Mouse (Mus musculus) neural tube, embryonic 13.5 days (tissue): ENCODE measurements around the gene 4933425L06Rik. TPM values are rescaled to one million over a fixed set of nuclear protein-coding genes. Genes with fewer than 3 reads are reported as not detected.

ENCODE experiments used
- ATAC-seq: fragments of 200-750 bp; cut with Nextera tagmentation; 2 replicates; pipeline ENCODE4 v1.8.0; 2017; ENCODE audit warnings: low read depth, mild to moderate bottlenecking, moderate TSS enrichment, moderate library complexity
- H3K27ac ChIP-seq: fragments of 300-500 bp; sonication (generic); replicated peaks from 2 replicates; pipeline ENCODE4 v1.5.1; 2015; ENCODE audit warnings: moderate library complexity, mild to moderate bottlenecking, inconsistent platforms
- H3K27me3 ChIP-seq: fragments of 300-500 bp; sonication (generic); 2 replicates; pipeline ENCODE4 v1.6.1; 2015; ENCODE audit warnings: mild to moderate bottlenecking, inconsistent platforms
- H3K36me3 ChIP-seq: fragments of 300-500 bp; sonication (generic); 2 replicates; pipeline ENCODE4 v1.6.1; 2015; ENCODE audit warnings: mild to moderate bottlenecking, inconsistent platforms
- H3K4me1 ChIP-seq: fragments of 300-500 bp; sonication (generic); replicated peaks from 2 replicates; pipeline ENCODE4 v1.6.1; 2015; ENCODE audit warnings: inconsistent platforms
- H3K4me2 ChIP-seq: fragments of 300-500 bp; sonication (generic); 2 replicates; pipeline ENCODE4 v1.6.1; 2015; ENCODE audit warnings: inconsistent platforms, mild to moderate bottlenecking, moderate library complexity
- H3K4me3 ChIP-seq: fragments of 300-500 bp; sonication (generic); 2 replicates; pipeline ENCODE4 v1.5.1; 2015; ENCODE audit warnings: mild to moderate bottlenecking, inconsistent platforms
- H3K9ac ChIP-seq: fragments of 300-500 bp; sonication (generic); 2 replicates; pipeline ENCODE4 v1.6.1; 2015; ENCODE audit warnings: moderate library complexity, mild to moderate bottlenecking, inconsistent platforms
- H3K9me3 ChIP-seq: fragments of 300-500 bp; sonication (generic); 2 replicates; pipeline ENCODE4 v1.6.1; 2016; ENCODE audit warnings: inconsistent platforms
- WGBS: fragments of 180-500 bp; shearing (Covaris S2); methylation state at CpG from one replicate; pipeline ENCODE4 v1.1.7; 2015; 5-methylcytosine and 5-hydroxymethylcytosine counted together
- polyA plus RNA-seq: library from polyadenylated mRNA; unstranded; fragments of >200 nt; fragmentation: Nextera tagmentation; extraction: Ambion mirVana; gene quantifications from 2 replicates; pipeline ENCODE4 v1.2.1, GENCODE M21; 2015

4933425L06Rik gene
- polyA plus RNA-seq, 1 experiment from 2014 or later, result not detected

- H3K9me3 ChIP-seq, result no peaks in the 10 kb centered on the region
- H3K4me1 ChIP-seq, result no peaks in the 10 kb centered on the region
- WGBS, result 70% methylated on average over 7 of the region's 7 CpGs
- H3K4me3 ChIP-seq, result no peak overlapping the region
- no peaks in the 10 kb centered on the region for H3K36me3 ChIP-seq
- no peak overlapping the region for H3K4me2 ChIP-seq
- no peak overlapping the region for H3K9ac ChIP-seq
- H3K27me3 ChIP-seq, result no peaks in the 10 kb centered on the region
- no peak overlapping the region for H3K27ac ChIP-seq
- ATAC-seq, result no peak
Measured at GRCm38 (mm10) chr13:105066890-105067845, 14.8 kb upstream of the 4933425L06Rik start.

DNA sequence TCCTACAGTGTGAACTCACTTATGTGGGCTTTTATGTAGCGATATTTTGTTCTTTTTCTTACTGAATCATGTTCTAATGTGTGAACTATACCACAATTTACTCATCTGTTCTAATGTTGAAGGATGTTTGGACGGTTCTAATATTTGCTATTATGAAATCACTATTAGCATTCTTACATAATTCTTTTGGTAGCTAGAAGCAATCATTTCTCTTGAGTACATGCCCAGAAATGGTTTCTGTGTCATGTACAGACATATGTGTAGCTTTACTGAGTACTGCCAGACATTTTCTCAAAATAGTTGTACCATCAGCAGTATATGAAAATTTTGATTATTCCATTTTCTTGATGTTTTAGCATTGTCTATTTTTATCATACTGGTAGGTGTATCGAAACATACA is 7.4 kb downstream of the 4933425L06Rik start:
- ATAC-seq, result no peak
- H3K4me2 ChIP-seq, result no peak overlapping the region
- no peak overlapping the region for H3K27ac ChIP-seq
- no peaks in the 10 kb centered on the region for H3K36me3 ChIP-seq
- H3K9ac ChIP-seq, result no peak overlapping the region
- no peaks in the 10 kb centered on the region for H3K4me1 ChIP-seq
- 94% methylated on average over 3 of the region's 3 CpGs for WGBS
- no peaks in the 10 kb centered on the region for H3K9me3 ChIP-seq
- H3K27me3 ChIP-seq, result no peaks in the 10 kb centered on the region
- H3K4me3 ChIP-seq, result no peak overlapping the region

DNA sequence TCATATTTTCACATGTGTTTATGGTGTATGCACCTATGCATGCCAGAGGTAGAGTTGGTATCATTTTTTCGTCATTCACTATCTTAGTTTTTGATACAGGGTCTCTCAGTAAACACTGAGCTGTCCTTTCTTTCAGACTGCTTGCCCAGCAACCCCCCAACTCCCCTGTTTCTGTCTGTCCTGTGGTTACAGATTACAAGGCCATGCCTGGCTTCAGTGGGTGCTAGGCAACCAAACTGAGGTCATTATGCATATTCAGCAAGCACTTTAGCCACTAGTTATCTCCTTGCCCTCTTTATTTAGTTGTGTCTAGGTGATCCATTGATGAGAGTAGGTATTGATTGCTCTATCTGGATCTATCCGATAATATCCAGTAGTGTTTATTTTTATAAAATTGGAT is 14.4 kb downstream of the 4933425L06Rik start:
- Histone ChIP-seq H3K27ac (no peak overlapping the region), H3K27me3 (no peaks in the 10 kb centered on the region), H3K36me3 (no peaks in the 10 kb centered on the region), H3K4me2 (no peak overlapping the region), H3K9ac (no peak overlapping the region), H3K4me3 (no peak overlapping the region), H3K4me1 (no peaks in the 10 kb centered on the region), H3K9me3 (no peaks in the 10 kb centered on the region)
- WGBS, result 83% methylated on average over 2 of the region's 2 CpGs
- ATAC-seq, result no peak; the same call in 1 of the 2 replicates

DNA sequence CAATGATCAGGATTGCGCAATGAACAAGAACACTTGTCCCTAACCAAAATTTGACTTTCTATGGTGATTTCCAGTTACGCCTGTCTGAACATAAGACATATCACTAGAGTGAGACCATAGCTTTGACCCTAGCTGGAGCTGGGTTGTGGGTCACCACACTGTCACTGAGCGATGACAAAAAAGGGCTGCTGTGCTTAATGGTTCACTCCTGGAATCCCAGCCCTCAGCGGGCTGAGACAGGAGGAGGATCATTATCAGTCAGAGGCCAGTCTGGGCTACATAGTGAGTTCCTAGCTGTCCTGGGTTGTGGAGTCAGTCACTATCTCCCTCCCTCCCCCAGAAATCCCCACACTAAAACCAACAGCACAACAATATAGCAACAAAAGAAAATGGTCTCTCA is 18.8 kb downstream of the 4933425L06Rik start:
- Histone ChIP-seq H3K36me3 (no peaks in the 10 kb centered on the region), H3K9me3 (no peaks in the 10 kb centered on the region), H3K4me2 (no peak overlapping the region), H3K9ac (no peak overlapping the region), H3K4me3 (no peak overlapping the region), H3K4me1 (no peaks in the 10 kb centered on the region), H3K27me3 (no peaks in the 10 kb centered on the region), H3K27ac (no peak overlapping the region)
- 73% methylated on average over 4 of the region's 4 CpGs for WGBS
- ATAC-seq, result no peak

DNA sequence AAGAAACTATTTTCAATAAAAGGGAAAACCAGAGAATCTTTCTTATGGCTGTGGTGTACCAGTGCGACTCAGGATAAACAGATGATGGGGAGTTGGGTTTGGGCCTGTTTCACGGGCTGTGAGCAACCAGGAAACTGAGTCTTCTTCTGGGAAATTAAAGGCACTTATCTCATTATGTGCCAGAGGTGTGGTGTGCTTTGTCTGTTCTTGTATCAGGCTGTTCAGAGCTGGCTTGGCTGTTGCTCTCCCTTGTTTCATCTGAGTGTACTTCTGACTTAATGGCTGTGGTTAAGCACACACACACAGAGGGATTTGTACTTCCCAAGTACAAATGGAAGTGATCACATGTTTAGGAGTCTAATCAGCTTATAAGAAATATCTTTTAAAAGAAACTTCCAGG is 22.5 kb downstream of the 4933425L06Rik start:
- Histone ChIP-seq H3K27ac (no peak overlapping the region), H3K9me3 (no peaks in the 10 kb centered on the region), H3K4me3 (no peak overlapping the region), H3K9ac (no peak overlapping the region), H3K4me2 (no peak overlapping the region), H3K4me1 (no peaks in the 10 kb centered on the region), H3K27me3 (no peaks in the 10 kb centered on the region), H3K36me3 (no peaks in the 10 kb centered on the region)
- 82% methylated on average over 2 of the region's 2 CpGs for WGBS
- ATAC-seq, result no peak

GRCm38 (mm10) chr13:105111599-105111998 is 29.7 kb downstream of the 4933425L06Rik start:
- Histone ChIP-seq H3K4me2 (no peak overlapping the region), H3K9ac (no peak overlapping the region), H3K4me1 (no peaks in the 10 kb centered on the region), H3K4me3 (no peak overlapping the region), H3K9me3 (no peaks in the 10 kb centered on the region), H3K36me3 (no peaks in the 10 kb centered on the region), H3K27me3 (no peaks in the 10 kb centered on the region), H3K27ac (no peak overlapping the region)
- 93% methylated on average over 6 of the region's 6 CpGs for WGBS
- ATAC-seq, result no peak

- H3K4me2 ChIP-seq, result no peak overlapping the region
- no peaks in the 10 kb centered on the region for H3K9me3 ChIP-seq
- no peaks in the 10 kb centered on the region for H3K36me3 ChIP-seq
- H3K4me1 ChIP-seq, result no peaks in the 10 kb centered on the region
- H3K27me3 ChIP-seq, result no peaks in the 10 kb centered on the region
- H3K27ac ChIP-seq, result no peak overlapping the region
- no peak overlapping the region for H3K4me3 ChIP-seq
- no peak for ATAC-seq
- no peak overlapping the region for H3K9ac ChIP-seq
Measured at GRCm38 (mm10) chr13:105121617-105122016, 39.7 kb downstream of the 4933425L06Rik start.

- WGBS, result 97% methylated on average over 3 of the region's 3 CpGs
- H3K36me3 ChIP-seq, result no peaks in the 10 kb centered on the region
Measured at GRCm38 (mm10) chr13:105122092-105122491, 40.2 kb downstream of the 4933425L06Rik start.

GRCm38 (mm10) chr13:105130080-105130479 is 48.2 kb downstream of the 4933425L06Rik start:
- H3K4me3 ChIP-seq, result no peak overlapping the region
- no peak overlapping the region for H3K27ac ChIP-seq
- ATAC-seq, result no peak
- no peaks in the 10 kb centered on the region for H3K36me3 ChIP-seq
- H3K9me3 ChIP-seq, result no peaks in the 10 kb centered on the region
- H3K4me1 ChIP-seq, result no peaks in the 10 kb centered on the region
- H3K27me3 ChIP-seq, result no peaks in the 10 kb centered on the region
- no peak overlapping the region for H3K4me2 ChIP-seq
- no peak overlapping the region for H3K9ac ChIP-seq
- 85% methylated on average over 6 of the region's 6 CpGs for WGBS

More at GRCm38 (mm10) chr13:105122092-105122491, 40.2 kb downstream of the 4933425L06Rik start:
- no peaks in the 10 kb centered on the region for H3K4me1 ChIP-seq
- H3K9me3 ChIP-seq, result no peaks in the 10 kb centered on the region
- H3K27ac ChIP-seq, result no peak overlapping the region
- no peak overlapping the region for H3K4me2 ChIP-seq
- H3K27me3 ChIP-seq, result no peaks in the 10 kb centered on the region
- H3K9ac ChIP-seq, result no peak overlapping the region
- no peak for ATAC-seq
- no peak overlapping the region for H3K4me3 ChIP-seq

GRCm38 (mm10) chr13:105132370-105132769 is 50.4 kb downstream of the 4933425L06Rik start:
- WGBS, result 79% methylated on average over 6 of the region's 6 CpGs

DNA sequence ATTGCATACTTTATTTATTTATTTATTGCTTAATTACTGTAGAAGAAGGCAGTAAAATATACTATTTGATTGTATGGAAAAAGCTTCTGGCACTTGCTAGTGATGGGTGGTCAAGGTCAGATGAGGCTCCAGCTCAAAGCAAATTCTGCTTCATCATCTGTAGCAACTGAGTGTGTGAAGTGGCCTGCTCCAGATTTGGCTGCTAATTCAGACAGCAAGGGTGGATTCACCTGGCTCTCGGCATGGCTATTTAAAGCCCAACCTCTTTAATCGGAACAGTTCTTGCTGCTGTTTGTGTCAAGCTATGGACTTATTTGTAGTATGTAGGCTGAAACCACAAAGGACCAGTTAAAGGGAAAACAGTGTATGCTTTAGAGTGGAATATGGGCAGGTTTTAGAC is 50.9 kb downstream of the 4933425L06Rik start:
- 89% methylated on average over 2 of the region's 2 CpGs for WGBS
- ATAC-seq, result no peak
- no peak overlapping the region for H3K4me3 ChIP-seq

More at GRCm38 (mm10) chr13:105132370-105132769, 50.4 kb downstream of the 4933425L06Rik start:
- no peaks in the 10 kb centered on the region for H3K27me3 ChIP-seq
- H3K4me2 ChIP-seq, result no peak overlapping the region
- no peak overlapping the region for H3K9ac ChIP-seq
- H3K4me3 ChIP-seq, result no peak overlapping the region
- no peaks in the 10 kb centered on the region for H3K9me3 ChIP-seq
- ATAC-seq, result no peak
- H3K4me1 ChIP-seq, result no peaks in the 10 kb centered on the region
- H3K27ac ChIP-seq, result no peak overlapping the region
- no peaks in the 10 kb centered on the region for H3K36me3 ChIP-seq

DNA sequence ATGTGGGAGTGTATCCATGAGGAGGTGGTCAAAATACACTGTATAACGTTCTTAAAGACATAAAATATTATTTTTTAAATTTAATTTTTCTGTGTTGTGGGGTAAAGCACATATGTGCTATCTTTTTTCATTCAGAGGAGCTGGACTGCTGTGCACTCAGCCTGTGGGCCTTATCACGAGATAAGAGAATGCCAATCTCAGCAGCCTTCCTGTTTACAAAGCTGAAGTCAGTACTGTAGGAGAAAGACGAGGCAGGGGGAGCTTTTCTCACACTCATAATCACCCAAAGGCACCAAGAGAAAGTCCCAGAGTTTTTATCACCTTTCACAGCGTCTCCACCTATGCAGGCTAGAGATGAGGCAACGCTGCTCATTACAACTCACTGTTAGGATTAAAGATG is 52.5 kb downstream of the 4933425L06Rik start:
- 75% methylated on average over 5 of the region's 5 CpGs for WGBS
- no peak overlapping the region for H3K4me2 ChIP-seq
- no peaks in the 10 kb centered on the region for H3K4me1 ChIP-seq
- no peak overlapping the region for H3K4me3 ChIP-seq
- no peak overlapping the region for H3K27ac ChIP-seq
- H3K36me3 ChIP-seq, result no peaks in the 10 kb centered on the region
- no peak overlapping the region for H3K9ac ChIP-seq
- no peaks in the 10 kb centered on the region for H3K27me3 ChIP-seq
- no peak for ATAC-seq
- no peaks in the 10 kb centered on the region for H3K9me3 ChIP-seq

More for the DNA sequence above, 50.9 kb downstream of the 4933425L06Rik start:
- Histone ChIP-seq H3K9me3 (no peaks in the 10 kb centered on the region), H3K27me3 (no peaks in the 10 kb centered on the region), H3K4me2 (no peak overlapping the region), H3K27ac (no peak overlapping the region), H3K9ac (no peak overlapping the region), H3K4me1 (no peaks in the 10 kb centered on the region), H3K36me3 (no peaks in the 10 kb centered on the region)

GRCm38 (mm10) chr13:105139881-105140280 is 58.0 kb downstream of the 4933425L06Rik start:
- 83% methylated on average over 4 of the region's 4 CpGs for WGBS
- ATAC-seq, result no peak
- H3K9ac ChIP-seq, result no peak overlapping the region
- H3K4me2 ChIP-seq, result no peak overlapping the region
- H3K27me3 ChIP-seq, result no peaks in the 10 kb centered on the region
- no peak overlapping the region for H3K27ac ChIP-seq
- H3K4me1 ChIP-seq, result no peaks in the 10 kb centered on the region
- H3K4me3 ChIP-seq, result no peak overlapping the region
- H3K36me3 ChIP-seq, result no peaks in the 10 kb centered on the region
- H3K9me3 ChIP-seq, result no peaks in the 10 kb centered on the region
